Mouse (Mus musculus) myocyte (in vitro differentiated cells): ENCODE data around the gene Pard3. TPM values are rescaled to one million over a fixed set of nuclear protein-coding genes. Genes with fewer than 3 reads are reported as not detected.

Experiments used
- H3K27me3 ChIP-seq: one replicate; pipeline ENCODE4 v1.6.1; 2011; ENCODE audit not compliant: control insufficient read depth, insufficient read depth, insufficient read length
- H3K36me3 ChIP-seq: one replicate; pipeline ENCODE4 v1.6.1; 2011; ENCODE audit not compliant: control insufficient read depth, insufficient read depth
- H3K4me2 ChIP-seq: one replicate; pipeline ENCODE4 v1.6.1; 2011; ENCODE audit warnings: low read depth, control low read depth
- H3K4me3 ChIP-seq: one replicate; pipeline ENCODE4 v1.5.1; 2011; ENCODE audit warnings: mild to moderate bottlenecking, control low read depth, moderate library complexity
- H3K79me2 ChIP-seq: one replicate; pipeline ENCODE4 v1.6.1; 2011; ENCODE audit not compliant: control insufficient read depth, insufficient read depth
- H3ac ChIP-seq: one replicate; pipeline ENCODE4 v1.6.1; 2011; ENCODE audit not compliant: control insufficient read depth, insufficient read length
- CEBPB ChIP-seq: IDR thresholded peaks from 2 replicates; pipeline ENCODE4 v1.6.1; 2011; ENCODE audit warnings: mild to moderate bottlenecking, moderate library complexity; ENCODE audit not compliant: poor library complexity, insufficient read depth, severe bottlenecking
- E2F4 ChIP-seq: IDR thresholded peaks from one replicate; pipeline ENCODE4 v1.6.1; 2011; ENCODE audit warnings: mild to moderate bottlenecking, control low read depth, moderate library complexity; ENCODE audit not compliant: insufficient read depth
- MAX ChIP-seq: IDR thresholded peaks from one replicate; pipeline ENCODE4 v1.6.1; 2011; ENCODE audit warnings: low read depth, mild to moderate bottlenecking, control low read depth
- MYOD1 ChIP-seq, 3 experiments: IDR thresholded peaks; one replicate each; pipeline ENCODE4 v1.6.1; 2011; ENCODE audit warnings: control low read depth in 2 of 3, low read depth in 2 of 3, mild to moderate bottlenecking in 2 of 3, moderate library complexity in 1 of 3; ENCODE audit not compliant: insufficient read length in 2 of 3, control insufficient read depth in 1 of 3
- MYOG ChIP-seq, 3 experiments: IDR thresholded peaks; one replicate each; pipeline ENCODE4 v1.6.1; 2011; ENCODE audit warnings: control low read depth in 2 of 3, low read depth in 2 of 3, mild to moderate bottlenecking in 2 of 3; ENCODE audit not compliant: insufficient read length in 2 of 3, control insufficient read depth in 1 of 3, insufficient read depth in 1 of 3
- POLR2A ChIP-seq: IDR thresholded peaks from one replicate; pipeline ENCODE4 v1.6.1; 2011; ENCODE audit warnings: low read depth, mild to moderate bottlenecking, control low read depth, moderate library complexity; ENCODE audit not compliant: insufficient read length
- POLR2AphosphoS2 ChIP-seq: IDR thresholded peaks from one replicate; pipeline ENCODE4 v1.6.1; 2011; ENCODE audit warnings: low read depth, control low read depth; ENCODE audit not compliant: insufficient read length
- REST ChIP-seq: IDR thresholded peaks from one replicate; pipeline ENCODE4 v1.6.1; 2011; ENCODE audit warnings: mild to moderate bottlenecking, control low read depth, moderate library complexity; ENCODE audit not compliant: insufficient read depth, insufficient read length
- SRF ChIP-seq: IDR thresholded peaks from one replicate; pipeline ENCODE4 v1.6.1; 2011; ENCODE audit warnings: low read depth; ENCODE audit not compliant: control insufficient read depth, insufficient read length
- TCF12 ChIP-seq: IDR thresholded peaks from one replicate; pipeline ENCODE4 v1.6.1; 2011; ENCODE audit warnings: mild to moderate bottlenecking, control low read depth; ENCODE audit not compliant: poor library complexity, insufficient read depth, severe bottlenecking
- TCF3 ChIP-seq: IDR thresholded peaks from one replicate; pipeline ENCODE4 v1.6.1; 2011; ENCODE audit warnings: low read depth, control low read depth; ENCODE audit not compliant: insufficient read length
- USF1 ChIP-seq: IDR thresholded peaks from one replicate; pipeline ENCODE4 v1.6.1; 2011; ENCODE audit warnings: low read depth, mild to moderate bottlenecking, control low read depth, moderate library complexity
- polyA plus RNA-seq: library from polyadenylated mRNA; unstranded; fragments of >200 nt; fragmentation: generic; extraction: Trizol; gene quantifications from one replicate; pipeline ENCODE4 v1.2.1, GENCODE M21; 2012; ENCODE audit warnings: missing spikeins

Gene Pard3
- polyA plus RNA-seq, 1 experiment, result 24.3 TPM

DNA sequence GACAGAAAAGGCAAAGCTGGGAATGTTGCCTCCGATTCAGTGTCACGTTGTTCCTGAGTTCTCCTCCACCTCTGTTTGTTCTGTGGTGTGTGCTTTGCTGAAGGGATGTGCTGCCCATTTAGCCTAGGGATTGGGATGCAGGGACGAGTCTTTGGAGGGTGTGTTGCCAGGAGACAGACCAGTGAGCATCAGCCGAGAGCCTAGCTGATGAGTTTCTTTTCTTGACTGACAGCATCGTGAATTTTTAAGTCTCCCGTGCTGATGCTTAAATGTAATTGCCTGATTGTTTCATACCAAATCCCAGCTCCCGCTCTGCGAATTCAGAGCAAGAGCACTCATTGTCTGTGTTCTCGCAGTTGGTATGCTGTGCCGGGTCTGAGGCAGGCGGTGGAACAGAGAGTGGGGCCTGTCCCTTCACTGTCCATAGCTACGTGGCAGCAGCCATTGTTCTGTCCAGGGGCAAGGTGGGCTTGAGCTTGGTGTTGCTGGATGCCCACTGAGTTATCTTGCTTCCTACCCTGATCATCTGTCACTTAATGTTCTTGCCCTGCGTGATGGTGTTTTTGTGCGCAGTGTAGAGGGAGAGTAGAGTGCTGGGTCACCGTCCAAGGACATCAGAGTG, 131.2 kb downstream of the Pard3 start:
- no peak overlapping the region for H3K4me2 ChIP-seq
- H3K4me3 ChIP-seq, result no peak overlapping the region
- no peaks in the 10 kb centered on the region for H3K36me3 ChIP-seq
- TF ChIP-seq TCF3 (no peak), E2F4 (no peak), POLR2A (no peak), CEBPB (no peak), MYOD1 (IDR thresholded peaks at IDR 0.05; ENCODE audit: control insufficient read depth in 1 of 3, insufficient read length in 2 of 3, low read depth in 2 of 3) (no peak), SRF (no peak), REST (no peak), USF1 (no peak), POLR2AphosphoS2 (no peak), MAX (no peak), TCF12 (no peak), MYOG (IDR thresholded peaks at IDR 0.05; ENCODE audit: control insufficient read depth in 1 of 3, insufficient read depth in 1 of 3, insufficient read length in 2 of 3, low read depth in 2 of 3) (no peak)
- H3K27me3 ChIP-seq, result no peaks in the 10 kb centered on the region
- H3ac ChIP-seq, result no peak overlapping the region
- H3K79me2 ChIP-seq, result peaks cover 42% of the 10 kb centered on the region

- Histone ChIP-seq H3K4me3 (no peak overlapping the region), H3K27me3 (no peaks in the 10 kb centered on the region), H3K36me3 (no peaks in the 10 kb centered on the region), H3K4me2 (no peak overlapping the region), H3ac (no peak overlapping the region), H3K79me2 (peaks cover 36% of the 10 kb centered on the region)
- TF ChIP-seq MYOD1 (IDR thresholded peaks at IDR 0.05; ENCODE audit: control insufficient read depth in 1 of 3, insufficient read length in 2 of 3, low read depth in 2 of 3), result no peak
- no peak for TF ChIP-seq POLR2AphosphoS2
- TF ChIP-seq CEBPB, result no peak
- TF ChIP-seq USF1, result no peak
- TF ChIP-seq SRF, result no peak
- TF ChIP-seq POLR2A, result no peak
- TF ChIP-seq TCF12, result no peak
- TF ChIP-seq TCF3, result no peak
- no peak for TF ChIP-seq MYOG (IDR thresholded peaks at IDR 0.05; ENCODE audit: control insufficient read depth in 1 of 3, insufficient read depth in 1 of 3, insufficient read length in 2 of 3, low read depth in 2 of 3)
- TF ChIP-seq MAX, result no peak
- TF ChIP-seq E2F4, result no peak
- no peak for TF ChIP-seq REST
Observed at GRCm38 (mm10) chr8:127196505-127197265, 133.0 kb downstream of the Pard3 start.

DNA sequence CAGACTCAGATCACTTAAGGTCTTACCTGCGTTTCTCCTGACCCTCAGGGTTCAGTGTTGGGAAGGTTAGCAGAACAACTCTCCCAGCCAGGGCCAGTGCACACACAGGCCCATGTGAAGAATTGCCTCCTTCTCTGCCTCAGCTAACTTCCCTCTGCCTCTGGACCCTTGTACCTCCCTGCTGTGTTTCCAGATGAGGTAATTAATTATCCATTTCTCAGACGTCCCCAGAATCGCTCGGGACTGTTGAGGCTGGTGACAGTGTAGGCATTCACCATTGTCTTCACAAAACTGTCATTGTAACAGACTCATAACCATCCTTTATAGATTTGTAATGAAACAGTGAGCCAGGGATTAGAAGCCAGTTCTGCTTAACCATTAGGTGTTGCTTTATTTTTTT, 143.8 kb downstream of the Pard3 start:
- Histone ChIP-seq H3K4me2 (no peak overlapping the region), H3ac (no peak overlapping the region), H3K79me2 (peaks cover 38% of the 10 kb centered on the region), H3K27me3 (no peaks in the 10 kb centered on the region), H3K4me3 (no peak overlapping the region), H3K36me3 (no peaks in the 10 kb centered on the region)
- TF ChIP-seq POLR2AphosphoS2 (no peak), TCF12 (no peak), SRF (no peak), CEBPB (no peak), MAX (no peak), TCF3 (no peak), MYOD1 (IDR thresholded peaks at IDR 0.05; ENCODE audit: control insufficient read depth in 1 of 3, insufficient read length in 2 of 3, low read depth in 2 of 3) (no peak), REST (no peak), POLR2A (no peak), MYOG (IDR thresholded peaks at IDR 0.05; ENCODE audit: control insufficient read depth in 1 of 3, insufficient read depth in 1 of 3, insufficient read length in 2 of 3, low read depth in 2 of 3) (no peak), USF1 (no peak), E2F4 (no peak)

DNA sequence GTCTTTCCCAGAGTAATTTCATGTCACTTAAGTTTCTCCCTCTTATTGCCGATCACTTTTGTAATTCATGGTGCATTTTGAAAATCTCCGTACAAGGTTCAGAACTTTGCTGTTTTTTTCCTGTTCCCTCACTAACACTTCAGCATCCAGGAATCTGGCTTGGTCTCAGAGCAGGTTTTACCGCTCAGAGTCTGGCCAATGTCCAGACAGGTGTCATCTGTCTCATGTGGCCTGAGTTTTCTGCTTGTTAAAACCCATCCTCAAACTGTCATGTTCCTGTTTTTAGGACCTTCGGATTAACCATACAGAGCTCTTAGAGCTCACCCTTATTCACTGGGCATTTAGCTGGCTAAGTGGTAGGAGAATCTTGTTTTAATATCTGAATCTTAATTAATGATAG, 146.9 kb downstream of the Pard3 start:
- H3K36me3 ChIP-seq, result no peaks in the 10 kb centered on the region
- H3K79me2 ChIP-seq, result peaks cover 57% of the 10 kb centered on the region
- H3K4me2 ChIP-seq, result no peak overlapping the region
- TF ChIP-seq TCF3 (no peak), MYOD1 (IDR thresholded peaks at IDR 0.05; ENCODE audit: control insufficient read depth in 1 of 3, insufficient read length in 2 of 3, low read depth in 2 of 3) (no peak), POLR2AphosphoS2 (no peak), MAX (no peak), SRF (no peak), CEBPB (no peak), TCF12 (no peak), POLR2A (no peak), REST (no peak), MYOG (IDR thresholded peaks at IDR 0.05; ENCODE audit: control insufficient read depth in 1 of 3, insufficient read depth in 1 of 3, insufficient read length in 2 of 3, low read depth in 2 of 3) (no peak), E2F4 (no peak), USF1 (no peak)
- no peak overlapping the region for H3ac ChIP-seq
- no peaks in the 10 kb centered on the region for H3K27me3 ChIP-seq
- H3K4me3 ChIP-seq, result no peak overlapping the region
